Mouse (Mus musculus) lung, adult 2 months (tissue): ENCODE measurements around the gene Gm36079.
"Not testable (repeated sequence)": the region's sequence is repeated elsewhere in the genome, so short reads cannot be mapped to it uniquely, and the experiment has no call there.

ENCODE experiments used
- CTCF ChIP-seq: fragments of 200-500 bp; IDR thresholded peaks from 2 replicates; pipeline ENCODE4 v1.5.1; 2011; ENCODE audit warnings: mild to moderate bottlenecking, low read length, control low read depth; ENCODE audit not compliant: insufficient read depth
- POLR2A ChIP-seq: fragments of 200-500 bp; IDR thresholded peaks from 2 replicates; pipeline ENCODE4 v1.6.1; 2011; ENCODE audit warnings: low read depth, mild to moderate bottlenecking, control low read depth, low read length, borderline replicate concordance; ENCODE audit errors: extremely low read depth

DNA sequence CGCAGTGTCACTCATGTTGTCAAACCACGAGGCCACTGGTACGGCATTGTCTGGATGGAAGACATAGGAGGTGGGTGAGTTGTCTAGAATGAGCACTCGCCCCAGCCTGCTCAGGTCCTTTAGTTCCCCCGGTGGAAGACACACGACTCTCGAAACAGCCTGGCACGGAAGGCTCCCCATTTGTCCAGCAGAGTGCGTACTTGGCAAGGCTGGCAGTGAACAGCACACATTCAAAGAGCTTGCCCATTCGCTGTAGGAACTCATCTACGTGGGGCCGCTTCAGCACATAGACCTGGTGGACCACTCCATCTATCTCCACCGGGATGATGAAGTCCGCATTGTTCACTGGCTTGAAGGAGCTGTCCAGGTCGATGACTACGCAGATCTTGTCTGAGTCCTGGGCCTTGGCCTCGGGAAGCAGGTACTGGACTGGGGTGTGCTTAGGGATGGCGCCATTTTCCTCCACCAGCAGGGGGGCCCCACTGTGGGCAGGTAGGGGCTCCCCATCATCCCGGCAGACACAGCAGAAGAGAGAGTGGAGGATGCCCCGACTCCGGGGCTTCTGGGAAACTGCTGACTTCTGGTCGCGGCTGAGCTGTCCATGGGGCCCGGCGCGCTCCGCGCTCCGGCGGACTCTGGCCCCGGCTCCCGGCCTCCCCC is 11.3 kb downstream of the Gm36079 start:
- TF ChIP-seq CTCF, POLR2A: not testable (repeated sequence)
